Mouse (Mus musculus) forebrain, embryonic 10.5 days (tissue): ENCODE results near the gene Msx2. TPM values are rescaled to one million over a fixed set of nuclear protein-coding genes. Genes with fewer than 3 reads are reported as not detected.

Experiments
- DNase-seq: peaks from one replicate; pipeline ENCODE4 v3.0.0-alpha.2; 2017; ENCODE audit warnings: low spot score; ENCODE audit errors: extremely low spot score
- H3K27ac ChIP-seq: fragments of 300-500 bp; sonication (generic); 2 replicates; pipeline ENCODE4 v1.5.1; 2016; ENCODE audit warnings: mild to moderate bottlenecking
- H3K27me3 ChIP-seq: fragments of 300-500 bp; sonication (generic); 2 replicates; pipeline ENCODE4 v1.6.1; 2016; ENCODE audit warnings: mild to moderate bottlenecking; ENCODE audit not compliant: poor library complexity, severe bottlenecking
- H3K36me3 ChIP-seq: fragments of 300-500 bp; sonication (generic); replicated peaks from 2 replicates; pipeline ENCODE4 v1.6.1; 2016; ENCODE audit warnings: mild to moderate bottlenecking, moderate library complexity
- H3K4me1 ChIP-seq: fragments of 300-500 bp; sonication (generic); 2 replicates; pipeline ENCODE4 v1.6.1; 2016
- H3K4me3 ChIP-seq: fragments of 300-500 bp; sonication (generic); 2 replicates; pipeline ENCODE4 v1.5.1; 2016; ENCODE audit warnings: mild to moderate bottlenecking, moderate library complexity
- H3K9me3 ChIP-seq: fragments of 300-500 bp; sonication (generic); 2 replicates; pipeline ENCODE4 v1.6.1; 2016; ENCODE audit warnings: mild to moderate bottlenecking, moderate library complexity
- WGBS: fragments of 180-500 bp; shearing (Covaris S2); methylation state at CpG from one replicate; pipeline ENCODE4 v1.1.7; 2016; 5-methylcytosine and 5-hydroxymethylcytosine counted together
- polyA plus RNA-seq: library from polyadenylated mRNA; unstranded; fragments of >200 nt; fragmentation: Nextera tagmentation; extraction: Ambion mirVana; gene quantifications from 2 replicates; pipeline ENCODE4 v1.2.1, GENCODE M21; 2016

Gene Msx2
- polyA plus RNA-seq, 1 experiment from 2014 or later = 17.3 TPM

DNA sequence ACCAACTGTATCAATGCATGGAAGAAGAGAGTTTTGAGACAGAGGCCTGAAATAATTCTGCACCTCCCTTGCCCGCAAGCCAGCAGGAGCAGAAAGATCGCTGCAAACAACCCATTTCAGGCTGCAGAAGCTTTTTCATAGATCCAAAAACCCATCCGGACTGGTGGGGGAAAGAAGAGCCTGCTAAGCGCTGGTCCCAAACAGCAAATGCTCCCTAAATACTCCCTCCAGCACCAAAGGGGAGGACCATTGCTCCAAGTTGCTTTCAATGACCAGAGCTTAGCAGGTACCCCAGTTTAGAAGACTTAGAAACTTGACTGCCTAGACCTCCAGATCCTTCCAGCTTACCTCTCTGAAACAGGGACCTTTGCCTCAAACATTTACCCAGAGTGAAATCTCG, 1.1 kb upstream of the Msx2 start:
- Histone ChIP-seq H3K4me1 (peaks cover 72% of the 10 kb centered on the region), H3K36me3 (no peaks in the 10 kb centered on the region), H3K4me3 (no peak overlapping the region), H3K27ac (no peak overlapping the region), H3K9me3 (no peaks in the 10 kb centered on the region; the same call in 1 of the 2 replicates), H3K27me3 (peaks cover 100% of the 10 kb centered on the region)
- 3% methylated on average over 5 of the region's 5 CpGs for WGBS
- DNase-seq = no peak

DNA sequence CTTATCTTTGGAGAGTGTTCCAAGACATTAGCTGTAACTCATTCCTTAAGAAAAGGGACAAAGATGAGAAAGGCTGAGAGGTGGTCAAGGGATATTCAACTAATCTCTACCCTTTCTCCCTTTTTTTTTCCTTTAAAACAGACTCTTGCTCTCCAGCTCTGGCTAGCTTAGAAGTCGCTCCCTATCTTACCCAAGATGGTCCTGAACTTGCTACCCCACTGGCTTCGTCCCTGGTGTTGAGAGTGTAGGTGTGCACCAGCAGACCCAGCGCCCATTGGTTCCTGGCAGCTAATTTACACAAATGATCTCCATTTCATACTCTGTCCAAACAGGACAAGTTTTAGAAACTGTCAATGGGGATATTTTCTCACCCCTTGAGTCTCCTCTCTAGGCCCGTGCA, 417 bp upstream of the Msx2 start:
- no peaks in the 10 kb centered on the region for H3K36me3 ChIP-seq
- H3K9me3 ChIP-seq = no peaks in the 10 kb centered on the region; the same call in 1 of the 2 replicates
- no peak overlapping the region for H3K27ac ChIP-seq
- H3K4me3 ChIP-seq = peak overlapping the region; percentile 57; the same call in 1 of the 2 replicates
- DNase-seq = no peak
- peaks cover 76% of the 10 kb centered on the region for H3K4me1 ChIP-seq
- 5% methylated on average over 4 of the region's 4 CpGs for WGBS
- H3K27me3 ChIP-seq = peaks cover 100% of the 10 kb centered on the region

DNA sequence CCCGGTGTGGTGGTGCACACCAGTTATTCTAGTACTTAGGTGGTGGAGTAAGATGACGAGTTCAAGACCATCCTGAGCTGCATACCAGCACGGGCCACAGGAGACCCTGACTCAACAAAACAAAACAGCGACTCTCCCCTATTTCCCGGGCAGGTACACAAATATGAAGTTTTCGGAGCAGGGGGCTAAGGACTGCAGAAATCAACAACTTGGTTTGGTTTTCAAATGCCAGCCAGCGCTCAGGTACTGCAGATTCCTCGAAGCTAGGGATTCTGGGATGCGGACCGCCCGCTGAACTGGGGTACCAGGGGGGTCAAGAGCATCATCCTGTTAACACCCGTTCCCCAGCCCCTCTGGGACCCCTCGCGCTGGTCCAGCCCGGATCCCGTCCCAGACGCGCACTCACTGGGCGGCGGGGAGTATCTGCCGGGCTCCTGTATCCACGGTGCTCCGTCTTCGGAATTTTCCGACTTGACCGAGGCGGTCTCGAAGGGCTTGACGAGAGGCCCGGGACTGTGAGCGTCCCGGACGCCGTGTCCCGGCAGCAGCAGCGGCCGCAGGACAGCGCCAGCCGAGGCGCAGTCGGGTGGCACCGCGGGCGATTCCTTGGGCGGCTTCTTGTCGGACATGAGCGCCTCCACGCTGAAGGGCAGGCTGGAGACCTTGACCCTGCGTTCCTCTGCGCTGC, 804 bp downstream of the Msx2 start:
- under 1% methylated on average over 50 of the region's 50 CpGs for WGBS
- Histone ChIP-seq H3K27ac (peak overlapping the region; percentile 75), H3K4me1 (peaks cover 80% of the 10 kb centered on the region), H3K9me3 (no peaks in the 10 kb centered on the region), H3K4me3 (peak overlapping the region; percentile 57), H3K27me3 (peaks cover 100% of the 10 kb centered on the region), H3K36me3 (no peaks in the 10 kb centered on the region)
- DNase-seq = no peak

DNA sequence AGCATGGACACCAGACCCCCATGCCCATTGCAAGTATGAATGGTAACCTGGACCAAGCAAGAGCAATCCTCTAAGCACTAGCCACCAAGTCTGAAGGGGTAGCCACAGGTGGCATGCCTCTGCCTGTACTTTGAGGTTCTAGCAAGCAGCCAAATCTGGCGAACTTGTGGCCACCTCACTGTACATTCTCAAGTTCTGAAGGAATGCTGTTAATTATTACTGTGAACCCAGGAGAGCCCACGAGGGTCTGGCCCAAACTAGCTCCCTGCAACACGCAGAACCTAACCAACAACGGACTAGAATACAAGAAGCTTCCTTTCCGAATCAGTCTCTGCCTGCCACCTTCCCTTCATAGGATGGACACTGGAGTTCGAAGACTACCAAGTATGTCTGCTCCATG, 1.5 kb downstream of the Msx2 start:
- H3K36me3 ChIP-seq = no peaks in the 10 kb centered on the region
- peak overlapping the region; percentile 57 for H3K4me3 ChIP-seq
- H3K27ac ChIP-seq = peak overlapping the region; percentile 75; the same call in 1 of the 2 replicates
- H3K4me1 ChIP-seq = peaks cover 76% of the 10 kb centered on the region
- 3% methylated on average over 6 of the region's 6 CpGs for WGBS
- no peak for DNase-seq
- no peaks in the 10 kb centered on the region for H3K9me3 ChIP-seq
- H3K27me3 ChIP-seq = peaks cover 100% of the 10 kb centered on the region

DNA sequence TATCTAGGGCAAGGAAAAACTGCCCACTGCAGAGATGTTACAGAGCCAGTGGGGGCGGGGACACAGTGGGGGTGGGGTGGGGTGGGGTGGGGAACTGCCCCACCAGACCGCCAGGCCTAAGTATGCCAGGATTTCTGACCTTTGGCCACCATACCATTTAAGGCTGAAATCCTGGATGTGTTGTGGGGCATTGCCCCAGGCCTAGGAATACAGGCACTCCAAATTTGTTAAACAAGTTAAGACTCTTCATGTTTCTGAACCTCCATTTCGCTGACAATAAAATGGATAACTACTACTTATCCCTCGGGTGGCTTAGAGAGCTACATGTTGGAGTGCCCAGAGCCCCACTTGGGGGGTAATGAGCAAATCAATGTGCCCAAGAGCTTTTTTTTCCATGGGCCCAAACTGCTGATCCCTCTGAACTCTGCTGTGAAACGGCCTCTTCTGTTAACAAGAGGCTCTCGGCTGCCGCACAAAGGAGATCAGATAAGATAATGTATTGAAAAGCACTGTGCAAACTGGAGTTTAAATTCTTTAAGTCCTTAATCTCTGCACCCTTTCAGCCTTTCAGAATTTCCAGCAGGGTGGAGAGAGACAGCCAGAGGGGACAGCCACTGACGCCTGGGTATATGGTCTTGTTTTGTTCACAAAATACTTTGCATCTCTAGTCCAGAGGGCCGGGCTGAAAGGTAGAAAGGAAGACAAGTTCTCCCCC, 2.3 kb downstream of the Msx2 start:
- 3% methylated on average over 9 of the region's 9 CpGs for WGBS
- no peak for DNase-seq
- Histone ChIP-seq H3K36me3 (no peaks in the 10 kb centered on the region), H3K27me3 (peaks cover 100% of the 10 kb centered on the region), H3K4me1 (peaks cover 76% of the 10 kb centered on the region), H3K27ac (peak overlapping the region; percentile 75; the same call in 1 of the 2 replicates), H3K4me3 (peak overlapping the region; percentile 57), H3K9me3 (no peaks in the 10 kb centered on the region)

DNA sequence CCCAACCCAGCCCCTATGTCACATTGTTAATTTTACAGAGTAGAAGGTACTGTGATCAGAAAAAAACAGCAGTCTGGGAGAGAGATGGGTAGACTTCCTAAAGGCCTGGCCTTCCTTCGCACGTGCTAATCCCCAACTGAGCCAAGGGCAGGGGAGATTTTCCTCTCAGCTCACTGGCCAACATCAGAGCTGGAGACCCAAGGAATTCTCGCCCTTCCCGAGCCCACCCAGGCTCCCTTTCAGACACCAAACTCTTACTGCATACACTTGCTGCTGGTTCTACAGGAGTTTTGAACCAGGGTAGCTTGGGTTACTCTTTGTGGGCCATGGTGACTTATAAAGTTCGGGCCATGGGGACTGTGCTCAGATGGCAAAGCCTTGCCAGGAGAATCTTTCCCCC, 3.1 kb downstream of the Msx2 start:
- peak overlapping the region; percentile 40; the same call in 1 of the 2 replicates for H3K27ac ChIP-seq
- peaks cover 76% of the 10 kb centered on the region for H3K4me1 ChIP-seq
- 6% methylated on average over 5 of the region's 5 CpGs for WGBS
- peaks cover 100% of the 10 kb centered on the region for H3K27me3 ChIP-seq
- H3K4me3 ChIP-seq = peak overlapping the region; percentile 57
- DNase-seq = no peak
- no peaks in the 10 kb centered on the region for H3K36me3 ChIP-seq
- no peaks in the 10 kb centered on the region for H3K9me3 ChIP-seq

DNA sequence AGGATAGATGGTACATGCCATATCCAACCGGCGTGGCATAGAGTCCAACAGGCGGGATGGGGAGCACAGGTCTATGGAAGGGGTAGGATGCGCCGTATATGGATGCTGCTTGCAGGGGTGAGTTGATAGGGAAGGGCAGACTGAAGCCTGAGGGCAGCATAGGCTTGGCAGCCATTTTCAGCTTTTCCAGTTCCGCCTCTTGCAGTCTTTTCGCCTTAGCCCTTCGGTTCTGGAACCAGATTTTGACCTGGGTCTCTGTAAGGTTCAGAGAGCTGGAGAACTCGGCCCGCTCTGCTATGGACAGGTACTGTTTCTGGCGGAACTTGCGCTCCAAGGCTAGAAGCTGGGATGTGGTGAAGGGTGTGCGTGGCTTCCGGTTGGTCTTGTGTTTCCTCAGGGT, 4.7 kb downstream of the Msx2 start:
- Histone ChIP-seq H3K27ac (no peak overlapping the region), H3K4me1 (peaks cover 84% of the 10 kb centered on the region), H3K9me3 (no peaks in the 10 kb centered on the region), H3K36me3 (no peaks in the 10 kb centered on the region), H3K4me3 (peak overlapping the region; percentile 57; the same call in 1 of the 2 replicates), H3K27me3 (peaks cover 100% of the 10 kb centered on the region)
- 17% methylated on average over 14 of the region's 14 CpGs for WGBS
- DNase-seq = no peak

DNA sequence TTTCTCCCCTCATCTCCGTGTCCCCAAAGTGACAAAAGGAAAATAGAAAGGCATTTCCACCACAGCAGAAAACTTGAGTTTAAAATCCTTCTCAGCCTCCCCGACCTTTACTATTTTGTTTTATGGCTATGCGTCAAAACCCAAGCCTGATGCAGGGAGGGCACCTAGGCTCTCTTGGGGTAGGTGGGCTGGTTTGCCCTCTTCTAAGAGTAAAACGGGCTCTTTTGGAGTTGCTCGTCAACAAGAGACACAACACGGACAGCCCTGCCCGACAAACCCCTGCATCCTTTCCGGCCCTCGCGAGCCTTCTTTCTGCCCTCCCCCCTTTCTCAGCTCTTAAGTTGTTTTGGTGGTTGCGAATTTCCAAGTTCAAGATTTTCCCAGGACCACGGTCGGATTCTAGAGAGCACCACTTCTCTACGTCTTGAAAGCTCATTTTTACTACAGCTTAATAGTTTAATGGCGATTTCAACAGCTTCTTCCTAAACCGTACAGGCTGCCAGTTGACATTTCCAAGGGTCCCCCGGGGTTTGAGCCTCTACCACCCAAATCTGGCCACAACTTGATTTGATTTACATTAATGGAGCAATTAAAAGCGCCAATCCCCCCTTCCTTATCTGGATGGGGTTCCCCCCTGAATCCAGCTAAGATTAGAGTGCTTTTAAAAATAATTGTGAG, 6.5 kb downstream of the Msx2 start:
- DNase-seq = no peak
- Histone ChIP-seq H3K4me3 (peak overlapping the region; percentile 39), H3K9me3 (no peaks in the 10 kb centered on the region), H3K27ac (peak overlapping the region; percentile 40; the same call in 1 of the 2 replicates), H3K36me3 (no peaks in the 10 kb centered on the region), H3K4me1 (peaks cover 85% of the 10 kb centered on the region), H3K27me3 (peaks cover 100% of the 10 kb centered on the region)
- 2% methylated on average over 18 of the region's 18 CpGs for WGBS

DNA sequence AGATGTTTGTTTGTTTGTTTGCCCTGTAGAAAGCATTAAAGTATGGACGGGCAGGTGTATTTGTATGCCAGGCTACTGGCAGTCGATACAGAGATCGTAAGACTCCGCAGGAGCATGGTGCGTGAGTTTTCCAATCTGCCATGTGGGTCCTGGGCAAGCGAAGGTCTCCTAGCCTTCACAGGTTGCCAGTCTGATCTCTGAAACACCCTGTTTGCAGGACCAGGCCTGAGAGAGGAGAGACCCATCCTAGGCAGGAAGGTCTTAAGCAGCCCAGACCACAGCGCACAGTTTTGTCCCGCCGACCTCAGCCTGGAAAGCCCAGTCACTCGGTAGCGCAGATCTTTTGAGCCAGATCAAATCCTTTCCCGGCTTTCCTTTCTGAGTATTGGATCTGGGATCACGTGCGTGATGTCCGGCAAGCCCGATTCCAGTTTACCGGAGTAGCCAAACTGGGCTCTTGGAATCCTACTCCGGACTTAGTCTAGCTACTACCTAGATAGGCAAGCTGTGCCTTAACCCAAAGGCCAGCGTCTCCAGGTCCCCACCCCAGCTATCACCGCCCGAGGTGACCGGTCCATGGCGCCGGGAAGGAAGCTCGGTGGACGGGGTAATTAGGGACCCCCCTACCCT, 7.6 kb downstream of the Msx2 start:
- Histone ChIP-seq H3K27ac (peak overlapping the region; percentile 73), H3K27me3 (peaks cover 100% of the 10 kb centered on the region), H3K4me3 (peak overlapping the region; percentile 39), H3K9me3 (no peaks in the 10 kb centered on the region), H3K36me3 (no peaks in the 10 kb centered on the region), H3K4me1 (peaks cover 85% of the 10 kb centered on the region)
- DNase-seq = peak; percentile 54
- 1% methylated on average over 26 of the region's 26 CpGs for WGBS

DNA sequence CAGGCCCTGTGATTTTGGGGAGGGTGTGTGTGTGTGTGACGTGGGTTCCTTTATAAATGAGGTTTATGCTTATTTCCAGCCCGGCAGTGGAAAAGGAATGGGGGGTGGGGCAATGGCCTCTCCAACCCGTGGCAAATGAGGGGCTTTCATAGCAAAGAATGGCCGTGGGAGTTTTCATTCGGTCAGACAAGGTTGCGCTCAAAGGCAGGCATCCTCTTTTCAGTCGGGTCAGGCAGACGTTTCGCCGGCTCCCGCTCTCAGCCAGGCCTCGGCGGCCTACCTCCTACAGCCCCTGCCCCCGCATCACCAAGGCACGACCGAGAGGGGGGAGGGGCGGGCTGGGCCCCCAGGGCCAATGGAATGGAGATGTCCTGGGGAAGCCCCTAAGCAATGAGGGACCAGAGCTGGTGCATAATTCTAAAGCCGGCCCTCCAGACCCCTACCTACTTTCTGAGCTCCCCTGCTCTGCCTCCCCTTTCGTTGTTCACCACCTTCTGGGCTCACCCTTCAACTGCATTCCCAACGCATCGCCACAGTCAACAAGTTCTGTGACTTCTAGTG, 8.4 kb downstream of the Msx2 start:
- H3K4me1 ChIP-seq = peaks cover 77% of the 10 kb centered on the region
- no peaks in the 10 kb centered on the region for H3K9me3 ChIP-seq
- H3K27ac ChIP-seq = peak overlapping the region; percentile 73
- H3K4me3 ChIP-seq = peak overlapping the region; percentile 37
- H3K27me3 ChIP-seq = peaks cover 100% of the 10 kb centered on the region
- peak; percentile 55 for DNase-seq
- no peaks in the 10 kb centered on the region for H3K36me3 ChIP-seq
- under 1% methylated on average over 21 of the region's 21 CpGs for whole genome bisulfite sequencing

DNA sequence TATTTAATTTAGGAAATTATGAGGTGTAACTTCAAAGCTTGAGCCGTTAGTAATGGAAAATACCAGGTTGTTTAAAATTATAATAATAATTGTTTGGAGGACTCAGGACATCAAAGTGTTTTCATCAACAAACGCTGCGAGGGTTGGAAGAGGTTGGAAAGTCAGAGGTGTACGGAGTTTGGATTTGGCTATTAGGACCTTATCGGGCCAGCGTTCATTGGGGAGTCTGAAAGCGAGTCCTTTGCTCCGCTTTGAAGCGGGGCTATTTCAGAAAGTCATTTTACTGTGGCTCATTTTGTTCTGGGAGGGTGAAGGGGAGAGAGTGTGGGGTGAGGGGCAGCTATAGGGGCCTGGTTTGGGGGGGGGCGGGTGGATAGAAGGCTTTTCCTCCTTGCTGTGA, 8.9 kb downstream of the Msx2 start:
- Histone ChIP-seq H3K4me1 (peaks cover 71% of the 10 kb centered on the region), H3K27ac (0 out of 2 replicates have a peak overlapping the region, but pooled peaks have one; percentile 73), H3K36me3 (no peaks in the 10 kb centered on the region), H3K9me3 (no peaks in the 10 kb centered on the region), H3K27me3 (peaks cover 100% of the 10 kb centered on the region), H3K4me3 (peak overlapping the region; percentile 37)
- DNase-seq = no peak
- WGBS = 1% methylated on average over 10 of the region's 10 CpGs

DNA sequence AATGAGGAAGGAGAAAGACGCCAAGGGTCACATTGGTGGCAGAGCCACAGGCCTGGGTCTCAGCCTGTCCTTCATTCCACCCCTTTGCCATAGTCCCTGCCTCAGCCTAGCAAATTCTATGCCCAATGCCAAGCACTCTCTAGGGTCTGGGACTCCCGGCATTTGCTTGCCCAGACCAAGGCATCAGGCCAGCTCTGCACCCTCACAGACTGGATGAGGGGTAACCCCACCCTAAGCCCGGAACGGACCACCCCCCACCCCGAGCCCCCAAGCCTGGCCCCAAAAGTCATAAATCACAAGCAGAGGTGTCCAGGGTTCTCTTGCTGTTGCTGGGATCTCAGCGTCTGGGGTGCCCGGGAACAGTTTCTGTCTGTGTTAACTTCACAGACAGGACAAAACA, 9.8 kb downstream of the Msx2 start:
- peak; percentile 47 for DNase-seq
- H3K27me3 ChIP-seq = peaks cover 100% of the 10 kb centered on the region
- H3K27ac ChIP-seq = peak overlapping the region; percentile 66
- WGBS = 1% methylated on average over 7 of the region's 7 CpGs
- H3K4me3 ChIP-seq = peak overlapping the region; percentile 51
- no peaks in the 10 kb centered on the region for H3K36me3 ChIP-seq
- peaks cover 65% of the 10 kb centered on the region for H3K4me1 ChIP-seq
- H3K9me3 ChIP-seq = no peaks in the 10 kb centered on the region
